Mouse (Mus musculus) T-helper 17 cell (primary cell): ENCODE data around the gene B3galt5.

Experiments used
- in situ Hi-C, 2 experiments: fragments of 300-600 bp; cut with MboI, MseI; formaldehyde crosslinking; loops; 1 replicate in 1 of 2; 2 replicates in 1 of 2; pipeline ENCODE4 v1.15.1; 2025; ENCODE audit warnings: high pct_unique_total_duplicates in 2 of 2

Gene B3galt5

DNA sequence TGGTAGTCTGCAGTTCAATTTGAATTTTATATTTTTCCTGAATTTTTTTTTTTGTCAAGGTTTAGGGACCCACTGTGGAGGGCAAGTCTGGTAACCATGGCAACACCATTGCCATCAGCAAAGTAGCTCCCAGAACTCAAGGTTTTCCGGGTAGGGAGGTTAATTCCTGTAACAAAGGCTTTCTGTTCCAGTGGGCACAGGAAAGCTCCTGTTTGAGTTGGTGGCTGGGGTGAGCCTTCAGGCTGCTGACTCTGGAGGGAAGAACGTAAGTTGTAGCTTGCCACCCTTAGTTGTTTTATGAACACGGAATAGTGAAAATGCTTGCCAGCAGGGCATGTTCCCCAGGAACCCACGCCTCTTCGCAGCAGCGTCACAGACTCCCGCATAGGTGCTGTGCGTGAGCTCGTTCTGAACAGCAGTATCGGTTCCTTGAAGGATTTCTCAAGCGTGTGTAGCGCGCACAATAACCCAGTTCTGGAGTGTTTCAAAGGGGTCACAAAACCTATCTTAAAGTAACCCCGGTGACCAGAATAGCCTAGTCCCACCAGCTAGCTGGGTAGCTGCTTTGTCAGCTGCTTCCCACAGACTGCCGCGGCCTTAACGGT, at the start of gene B3galt5:
Gene B3galt5, plus strand, starts transcription at position 436 of the 605 bp plus-strand sequence.
- in situ Hi-C loops, result no loop called here

DNA sequence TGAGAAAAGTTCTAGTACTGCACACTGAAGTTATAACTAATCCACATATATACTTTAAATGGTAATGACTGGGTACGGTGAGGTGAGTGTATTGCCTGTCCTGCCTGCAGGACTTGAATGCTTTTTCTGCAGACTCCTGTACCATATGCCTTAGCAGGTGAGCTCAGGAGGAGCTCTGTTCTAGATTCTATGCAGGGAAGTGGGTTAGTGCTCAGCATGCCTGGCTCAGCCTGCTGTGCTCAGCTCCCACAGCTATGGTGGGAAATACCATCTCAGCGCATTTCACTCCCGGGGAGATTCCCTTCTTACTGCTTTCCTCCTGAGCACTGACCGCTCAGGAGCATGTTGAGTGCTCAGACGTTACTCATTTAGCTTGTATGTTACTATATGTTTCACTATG, 48.0 kb upstream of the B3galt5 start:
- in situ Hi-C loops, result no loop called here

DNA sequence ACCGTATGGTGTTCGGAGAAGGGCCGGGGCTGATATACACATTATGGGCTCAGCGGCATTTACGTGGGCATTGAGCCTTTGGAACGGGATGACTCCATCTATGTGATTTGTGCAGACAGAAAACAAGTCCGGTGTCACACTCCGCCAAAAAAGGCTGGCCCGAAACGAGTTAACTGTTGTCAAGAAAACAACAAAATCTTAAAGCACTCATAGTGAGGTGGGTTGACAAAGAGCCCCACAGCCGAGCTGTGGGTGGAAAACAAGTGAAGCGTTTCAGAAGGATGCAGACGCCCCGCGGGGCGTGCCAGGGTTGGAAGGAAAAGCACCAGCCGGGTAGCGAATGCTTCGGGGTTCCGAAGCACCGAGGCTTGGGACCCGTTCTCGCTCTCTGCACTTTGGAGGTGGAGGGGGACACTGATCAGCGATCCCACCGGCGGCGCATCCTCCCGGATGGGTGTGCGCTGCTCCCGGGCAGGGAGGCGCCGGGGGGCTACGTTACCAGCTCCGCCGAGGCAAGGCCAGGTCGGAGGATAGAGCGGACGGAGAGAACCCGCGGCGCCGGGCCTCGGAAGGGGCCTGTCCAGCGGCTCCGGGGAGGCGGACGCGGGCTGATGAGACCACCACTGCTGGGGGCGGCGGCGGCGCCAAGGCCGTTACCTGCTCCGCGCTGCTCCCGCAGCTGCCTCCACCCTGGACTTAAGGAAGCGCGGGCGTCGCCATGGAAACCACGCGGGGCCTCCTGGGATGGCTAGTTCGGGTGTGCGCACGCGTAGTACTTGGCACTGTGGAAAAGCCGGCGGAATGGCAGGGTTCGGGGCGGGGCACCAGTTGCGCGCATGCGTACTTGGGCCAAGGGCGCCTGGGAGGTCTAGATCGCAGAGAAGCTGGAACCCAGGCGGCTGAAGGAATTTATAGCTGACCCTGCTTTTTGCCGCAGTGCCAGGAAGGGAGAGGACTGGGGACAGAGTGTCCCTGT, 43.8 kb upstream of the B3galt5 start, which contains the start of gene Lca5l:
Gene Lca5l, minus strand, starts transcription at position 741 of the 976 bp plus-strand sequence.
- in situ Hi-C loops, result no loop called here

DNA sequence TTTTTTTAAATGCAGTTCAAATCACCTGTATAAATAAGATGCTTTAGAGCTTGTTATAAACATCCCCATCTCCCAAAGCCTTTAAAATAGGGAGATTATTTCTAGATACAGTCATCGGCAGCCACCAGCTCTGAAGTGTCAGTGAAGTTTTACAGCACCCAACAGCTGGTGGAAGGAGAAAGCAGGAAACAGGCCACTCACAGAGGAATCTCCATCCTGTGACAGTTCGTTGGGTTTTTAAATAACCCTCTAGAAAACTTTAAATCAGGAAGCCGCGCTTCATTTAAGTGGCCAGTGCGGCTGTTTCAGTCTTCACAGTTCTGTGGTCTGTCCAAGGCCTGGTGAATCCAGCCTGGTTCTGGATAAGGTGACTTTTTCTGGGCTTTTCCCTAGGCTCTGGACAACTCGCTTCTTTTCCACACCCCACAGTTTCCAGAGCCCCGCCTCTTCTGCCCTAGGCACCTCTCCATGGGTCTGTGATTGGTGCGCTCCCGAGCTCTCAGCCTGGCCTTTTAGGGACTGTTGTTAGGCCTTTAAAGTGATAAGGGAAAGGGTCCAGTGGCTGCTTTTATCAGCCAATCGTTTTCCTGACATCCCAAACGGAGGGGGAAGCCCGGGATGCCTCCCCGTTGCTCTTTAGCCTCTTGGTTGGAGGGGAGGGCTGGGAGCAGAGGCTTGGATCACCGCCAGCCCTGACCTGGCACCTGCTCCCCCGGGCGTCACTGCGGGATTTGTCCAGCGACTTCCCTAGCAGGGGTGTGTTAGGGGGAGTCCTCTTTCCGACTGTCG, 35.5 kb upstream of the B3galt5 start, which contains the start of gene Sh3bgr:
Gene Sh3bgr, plus strand, starts transcription at position 538 of the 789 bp plus-strand sequence.
- in situ Hi-C loops, result no loop called here

DNA sequence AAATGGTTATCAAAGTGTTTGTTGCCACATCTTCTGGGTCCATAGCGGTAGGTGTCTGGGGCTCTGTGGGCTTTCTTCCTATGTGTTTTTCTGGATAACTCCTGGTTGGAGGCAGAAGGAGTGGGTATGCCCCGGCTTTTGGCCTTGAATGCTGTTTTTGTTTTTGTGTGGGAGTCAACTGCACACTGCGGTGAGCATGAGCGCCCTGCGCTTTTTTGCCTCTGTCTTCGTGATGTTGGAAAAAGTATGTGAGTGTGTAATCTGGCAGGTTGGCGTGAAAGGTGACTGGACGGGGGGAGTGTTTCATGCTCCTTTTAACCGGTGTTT, 34.9 kb upstream of the B3galt5 start:
- in situ Hi-C loops, result no loop called here

DNA sequence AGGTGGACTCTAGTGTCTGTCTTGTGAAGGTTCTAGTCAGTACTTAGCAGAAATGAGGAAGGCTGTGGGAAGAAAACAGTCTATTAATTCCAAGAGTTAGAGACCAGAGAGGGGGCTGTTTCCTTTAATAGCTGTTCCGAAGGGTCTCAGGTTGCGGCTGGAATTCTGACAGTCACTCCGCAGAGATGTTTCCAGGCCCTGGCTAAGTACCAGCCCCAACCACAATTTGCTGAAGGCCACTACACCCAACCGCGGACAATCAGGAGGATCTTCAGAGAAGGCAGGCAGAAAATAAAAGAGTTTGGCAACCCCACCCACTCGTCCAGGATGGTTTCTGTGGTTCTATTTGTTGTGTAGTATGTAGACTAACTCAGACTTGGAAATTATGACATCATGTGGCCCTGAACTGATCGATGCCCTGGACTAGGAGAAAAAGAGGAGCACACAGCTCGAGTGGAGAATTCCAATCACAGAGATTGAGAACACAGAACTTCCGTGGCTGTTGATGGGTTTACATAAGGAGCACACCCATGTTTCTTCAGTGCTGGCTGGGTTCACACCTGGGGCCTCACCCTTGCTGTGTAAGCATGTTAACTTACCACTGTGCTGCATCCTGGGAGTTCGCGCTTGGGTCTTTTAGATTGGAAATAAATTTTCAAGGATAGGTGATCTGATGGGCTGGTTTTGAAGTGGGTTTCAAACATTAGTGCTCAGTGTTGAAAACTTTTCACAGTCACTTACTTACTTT, 33.9 kb upstream of the B3galt5 start:
- in situ Hi-C loops, result no loop called here

DNA sequence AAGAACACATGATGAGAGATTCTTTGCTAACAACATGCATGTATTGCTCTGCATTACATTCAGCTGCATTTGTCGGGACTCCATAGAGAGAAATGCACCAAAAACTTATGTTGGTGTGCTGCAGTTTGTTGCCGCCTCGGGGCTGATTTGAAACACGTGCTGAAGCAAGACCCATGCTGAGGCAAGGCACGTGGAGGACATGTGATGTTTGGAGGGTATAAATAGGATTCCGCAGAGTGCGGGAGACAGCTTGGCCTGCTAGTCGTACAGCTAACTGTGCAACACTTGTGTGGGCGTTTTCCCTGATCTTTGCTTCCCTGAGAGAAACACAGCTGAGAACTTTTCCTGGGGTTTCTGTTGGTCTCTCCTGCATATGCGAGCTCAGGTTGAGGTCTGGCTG, 25.8 kb upstream of the B3galt5 start:
- in situ Hi-C loops, result no loop called here

DNA sequence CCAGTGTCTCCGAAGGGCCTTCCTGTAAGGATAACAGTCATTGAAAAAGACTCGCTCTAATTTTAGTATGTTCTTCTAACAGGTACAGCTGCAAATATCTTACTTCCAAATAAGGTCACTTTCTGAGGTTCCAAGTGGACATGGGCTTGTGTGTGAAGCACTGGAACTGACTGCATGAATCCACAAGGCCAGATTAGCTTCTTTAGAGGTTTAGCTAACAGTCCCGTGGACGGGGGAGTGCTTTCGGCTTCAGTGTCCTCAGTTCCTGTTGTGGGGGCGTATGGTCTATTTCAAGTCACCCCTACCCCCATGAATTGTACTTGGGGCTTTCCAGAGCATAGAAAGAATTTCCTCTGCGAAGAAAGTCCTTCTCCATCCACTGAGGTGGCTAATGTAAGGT, 24.7 kb upstream of the B3galt5 start:
- in situ Hi-C loops, result no loop called here

DNA sequence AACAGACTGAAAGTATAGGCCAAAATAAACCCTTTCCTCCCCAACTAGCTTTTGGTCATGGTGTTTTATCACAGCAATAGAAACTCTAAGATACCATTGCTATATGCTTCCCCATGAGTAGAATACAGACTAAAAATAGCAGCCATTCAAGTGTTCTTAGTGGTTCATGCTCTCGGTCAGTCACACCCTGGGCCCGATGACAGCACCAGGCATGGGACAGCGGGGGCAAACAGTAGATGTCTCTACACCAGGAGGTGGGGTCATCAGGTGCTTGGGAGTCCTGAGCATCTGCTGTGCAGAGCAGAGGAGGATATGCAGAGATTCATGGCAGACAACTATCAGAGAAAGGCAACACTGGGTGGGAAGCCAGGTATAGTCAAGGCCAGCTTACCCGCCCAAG, 22.6 kb upstream of the B3galt5 start:
- in situ Hi-C loops, result no loop called here

DNA sequence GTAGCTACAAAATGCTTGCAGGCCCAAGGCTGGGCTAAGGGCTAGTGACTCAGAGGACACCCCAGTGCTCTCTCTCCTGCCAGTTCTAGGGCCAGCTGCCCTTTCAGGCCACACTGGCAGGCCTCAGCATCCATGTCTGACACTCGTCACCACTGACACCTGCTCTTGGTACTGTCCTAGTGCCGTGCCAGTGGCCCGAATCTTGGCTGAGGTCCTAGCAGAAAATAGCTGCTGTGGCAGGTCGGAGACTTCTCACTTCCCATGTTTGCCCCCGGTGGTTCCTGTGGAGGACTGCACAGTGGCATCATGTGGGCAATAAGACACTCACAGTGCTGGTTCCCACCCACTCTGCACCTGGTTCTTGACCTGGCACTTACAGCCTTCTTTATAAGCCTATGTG, 14.1 kb upstream of the B3galt5 start:
- in situ Hi-C loops, result no loop called here

DNA sequence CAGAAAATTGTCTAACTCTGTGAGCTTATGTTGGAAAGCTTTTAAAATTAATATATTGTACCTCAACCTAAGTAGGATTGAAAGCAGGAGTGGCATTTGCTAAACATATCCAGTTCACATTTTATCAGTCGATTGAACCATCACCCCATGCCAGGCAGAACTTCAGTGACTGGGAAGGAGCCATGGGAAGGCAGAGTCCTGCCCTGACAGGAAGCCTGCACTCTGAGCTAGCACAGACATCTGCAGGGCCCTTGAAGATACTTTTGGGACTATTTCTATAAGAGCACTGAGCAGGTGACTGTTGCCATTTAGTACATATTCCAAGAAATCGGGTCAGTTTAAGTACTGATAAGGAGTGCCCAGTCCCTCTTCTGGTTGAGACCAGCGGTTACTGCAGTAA, 13.6 kb upstream of the B3galt5 start:
- in situ Hi-C loops, result no loop called here

DNA sequence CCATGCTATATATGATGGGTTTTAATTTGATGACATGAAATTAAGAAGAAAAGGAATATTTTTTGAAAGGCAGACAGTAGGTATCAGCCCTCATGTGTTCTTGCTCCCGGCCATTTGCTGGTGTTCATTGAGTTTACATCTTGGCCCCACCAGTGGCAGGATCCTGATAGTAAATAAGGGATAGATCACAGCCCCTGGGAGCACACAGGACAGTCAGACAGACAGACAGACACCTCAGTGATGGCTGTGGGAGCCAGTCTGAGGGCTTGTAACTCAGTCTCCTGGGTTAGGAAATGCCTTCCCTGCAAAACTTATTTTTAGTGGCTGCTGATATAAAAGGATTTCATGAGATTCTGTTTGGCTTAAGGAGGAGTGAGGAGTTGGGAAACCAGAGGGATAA, 13.1 kb upstream of the B3galt5 start:
- in situ Hi-C loops, result no loop called here

DNA sequence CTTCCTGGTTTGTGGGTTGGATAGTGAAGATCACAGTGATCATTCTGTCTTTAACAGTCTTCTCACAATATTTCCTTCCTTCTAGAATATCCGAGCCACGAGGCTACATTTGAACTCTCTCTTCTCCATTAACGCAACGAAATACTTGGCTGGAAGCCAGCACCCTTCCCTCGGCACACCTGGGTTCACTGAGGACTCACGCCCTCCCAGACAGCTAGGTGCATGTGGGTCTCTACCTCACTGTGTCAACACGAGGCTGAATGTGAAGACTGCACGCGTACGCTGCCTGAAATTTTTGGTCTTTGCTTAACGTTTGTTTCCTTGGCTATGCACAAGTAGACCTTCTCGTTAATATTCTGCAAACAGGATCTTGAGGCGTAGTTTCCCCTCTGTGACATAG, 7.2 kb upstream of the B3galt5 start:
- in situ Hi-C loops, result loop anchor here in 1 of 2 experiments (5.0 kb wide), 1 partner anchor 119 kb away; no protein-coding TSS in a partner anchor

DNA sequence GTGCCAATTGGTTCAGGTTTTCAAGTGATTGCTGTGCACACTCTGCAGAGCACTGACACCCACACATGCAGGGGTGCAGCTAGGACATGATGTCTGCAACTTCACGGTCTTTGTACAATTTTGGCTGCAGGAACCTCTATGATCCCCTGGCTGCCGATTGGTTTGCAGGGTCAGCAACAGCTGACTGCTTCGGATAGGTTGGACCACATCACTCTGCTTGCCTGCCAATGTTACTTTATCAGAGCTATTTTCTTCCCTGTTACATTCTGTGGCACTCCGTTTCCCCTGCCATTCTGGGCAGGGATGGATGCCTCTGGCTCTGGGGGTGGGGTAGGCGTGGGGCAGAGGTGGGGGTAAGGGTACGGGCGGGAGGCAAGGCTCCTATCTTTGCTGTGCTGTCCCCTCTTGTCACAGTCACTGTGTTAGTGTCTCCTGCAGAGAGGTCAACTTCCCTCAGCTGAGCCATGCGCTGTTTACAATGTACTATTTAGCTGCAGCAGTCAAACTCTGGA, 6.5 kb upstream of the B3galt5 start:
- in situ Hi-C loops, result loop anchor here in 1 of 2 experiments (5.0 kb wide), 1 partner anchor 118 kb away; no protein-coding TSS in a partner anchor

DNA sequence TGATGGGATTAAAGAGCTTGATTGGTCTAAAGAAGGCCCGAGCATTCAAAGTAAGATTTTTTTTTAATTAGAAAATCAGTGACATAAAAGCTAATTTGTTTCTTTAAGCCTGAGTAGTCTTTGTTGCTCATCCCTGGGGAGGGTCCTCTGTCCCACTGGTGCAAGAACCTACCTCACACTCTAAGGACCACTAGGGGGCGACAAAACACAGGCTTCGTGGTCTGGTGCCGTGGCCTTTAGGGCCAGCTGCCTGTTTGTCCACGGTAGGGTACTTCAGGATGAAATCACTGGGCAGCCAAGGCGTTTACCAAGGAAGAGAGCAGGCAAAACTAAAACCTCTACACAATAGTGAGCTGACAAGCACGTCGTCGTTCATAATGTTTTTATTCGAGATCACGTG, 5.2 kb upstream of the B3galt5 start:
- in situ Hi-C loops, result loop anchor here in 1 of 2 experiments (5.0 kb wide), 1 partner anchor 112 kb away; no protein-coding TSS in a partner anchor

DNA sequence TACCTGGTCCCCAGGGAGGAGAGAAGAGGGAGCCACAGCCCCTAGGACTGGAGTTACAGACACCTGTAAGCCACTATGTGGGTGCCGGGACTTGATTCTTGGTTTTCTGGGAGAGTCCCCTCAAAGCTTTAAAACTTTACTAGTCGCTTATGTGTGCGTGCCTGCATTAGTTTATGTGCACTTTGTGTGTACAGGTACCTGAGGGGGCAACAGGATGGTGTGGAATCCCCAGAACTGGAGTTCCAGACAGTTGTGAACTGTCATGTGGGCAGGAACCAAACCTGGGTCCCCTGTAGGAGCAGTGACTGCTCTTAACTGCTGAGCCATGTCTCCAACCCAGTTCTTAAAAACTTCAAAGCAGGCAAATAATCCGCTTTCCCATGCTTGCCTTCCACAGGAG, 4.3 kb upstream of the B3galt5 start:
- in situ Hi-C loops, result loop anchor here in 1 of 2 experiments (5.0 kb wide), 1 partner anchor 111 kb away; no protein-coding TSS in a partner anchor

DNA sequence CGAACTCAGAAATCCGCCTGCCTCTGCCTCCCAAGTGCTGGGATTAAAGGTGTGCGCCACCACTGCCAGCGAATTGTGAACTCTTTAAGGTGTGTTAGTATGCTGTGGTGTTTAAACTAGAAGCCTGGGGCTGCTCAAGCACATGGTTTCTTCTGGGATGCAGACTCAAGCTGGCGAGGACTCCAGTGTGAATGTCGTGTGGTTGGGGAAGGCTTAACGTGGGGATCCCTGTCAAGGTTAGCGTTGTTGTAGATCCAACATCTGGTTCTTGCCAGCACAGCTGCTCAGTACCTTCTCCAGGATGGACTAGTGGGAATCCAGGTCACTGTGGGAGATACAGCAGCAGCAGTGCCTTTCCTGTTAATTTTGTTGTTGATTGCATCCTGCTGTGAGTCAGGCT, 3.6 kb upstream of the B3galt5 start:
- in situ Hi-C loops, result loop anchor here in 1 of 2 experiments (5.0 kb wide), 1 partner anchor 110 kb away; no protein-coding TSS in a partner anchor

DNA sequence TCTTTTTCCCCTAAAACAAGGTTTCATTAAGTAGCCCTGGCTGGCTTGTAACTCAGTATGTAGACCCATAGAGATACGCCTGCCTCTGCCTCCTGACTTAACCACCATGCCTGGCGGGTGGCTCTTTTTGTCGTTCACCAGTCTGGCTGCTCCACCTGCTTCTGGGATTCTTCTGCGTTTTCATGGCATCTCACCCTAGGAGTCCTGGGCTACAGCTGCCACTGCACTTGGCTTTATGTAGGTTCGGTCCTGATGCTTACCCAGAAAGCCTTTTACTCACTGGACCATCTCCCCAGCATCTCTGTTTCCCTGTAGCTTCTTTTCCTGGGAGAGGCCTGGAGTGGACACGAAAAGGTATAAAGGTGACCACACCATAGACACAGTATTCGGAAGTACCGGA, 1.6 kb upstream of the B3galt5 start:
- in situ Hi-C loops, result loop anchor here in 1 of 2 experiments (5.0 kb wide), 1 partner anchor 108 kb away; no protein-coding TSS in a partner anchor

DNA sequence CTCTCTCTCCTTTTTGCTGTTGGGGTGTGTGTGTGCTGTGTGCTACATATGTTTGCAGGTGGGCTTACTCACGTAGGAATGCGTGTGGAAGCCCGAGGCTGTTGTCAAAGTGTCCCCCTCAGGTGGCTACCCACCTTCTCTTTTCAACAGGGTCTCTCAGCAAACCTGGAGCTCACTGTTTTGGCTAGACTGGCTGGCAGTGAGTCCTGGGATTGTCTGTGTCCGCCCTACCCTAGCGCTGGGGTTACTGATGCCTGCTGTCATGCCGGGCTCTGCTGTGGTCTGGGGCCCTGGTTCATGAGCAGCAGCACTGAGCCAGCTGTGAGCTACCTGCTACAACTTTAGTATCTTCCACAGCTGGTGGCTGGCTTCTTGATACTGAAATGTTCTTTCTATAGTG, 8.9 kb downstream of the B3galt5 start:
- in situ Hi-C loops, result no loop called here

DNA sequence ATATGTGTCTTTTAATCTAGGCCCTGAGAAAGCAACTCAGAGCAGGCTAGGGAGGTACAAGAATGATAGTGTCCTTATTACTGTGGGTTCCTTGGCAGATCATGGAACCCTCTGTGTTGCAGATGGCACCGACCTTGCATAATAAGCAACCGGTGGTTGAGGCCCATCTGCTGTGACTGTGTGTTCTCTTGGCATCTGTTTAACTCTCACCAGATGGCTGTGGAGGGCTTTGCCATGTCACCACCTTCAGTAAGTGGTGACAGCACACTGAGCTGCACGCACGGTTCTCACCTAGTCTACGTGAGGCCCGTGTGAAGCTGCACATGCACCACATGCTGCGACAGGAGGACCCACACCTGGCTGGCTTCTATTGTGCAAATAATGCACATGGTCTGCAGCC, 14.0 kb downstream of the B3galt5 start:
- in situ Hi-C loops, result no loop called here

DNA sequence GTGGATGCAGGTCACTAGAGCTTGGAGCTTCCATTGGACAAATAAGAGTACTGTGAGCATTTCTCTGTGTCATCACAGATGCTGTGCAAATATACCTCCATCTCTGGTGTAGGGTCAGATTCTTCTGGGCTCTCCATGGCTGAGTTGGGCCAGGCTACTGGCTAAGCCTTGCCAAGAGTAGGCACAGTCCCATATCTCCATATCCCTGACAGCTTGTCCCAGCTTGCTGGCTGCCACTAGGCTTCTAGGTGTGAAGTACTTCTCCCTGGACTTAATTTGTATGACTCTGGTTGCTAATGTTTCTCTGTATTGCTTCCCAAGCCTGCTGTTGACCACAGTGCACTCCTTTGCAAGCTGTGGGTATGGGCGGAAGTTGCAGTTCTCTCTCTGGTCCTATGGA, 16.5 kb downstream of the B3galt5 start:
- in situ Hi-C loops, result no loop called here
